Mouse (Mus musculus) urinary bladder, postnatal 25 days (tissue): ENCODE data around the gene Sec16a.
"Not testable (repeated sequence)": the region's sequence is repeated elsewhere in the genome, so short reads cannot be mapped to it uniquely, and the experiment has no call there.

Experiments used
- DNase-seq: peaks from one replicate; pipeline ENCODE4 v3.0.0; 2022; ENCODE audit warnings: low spot score

Sec16a gene

DNA sequence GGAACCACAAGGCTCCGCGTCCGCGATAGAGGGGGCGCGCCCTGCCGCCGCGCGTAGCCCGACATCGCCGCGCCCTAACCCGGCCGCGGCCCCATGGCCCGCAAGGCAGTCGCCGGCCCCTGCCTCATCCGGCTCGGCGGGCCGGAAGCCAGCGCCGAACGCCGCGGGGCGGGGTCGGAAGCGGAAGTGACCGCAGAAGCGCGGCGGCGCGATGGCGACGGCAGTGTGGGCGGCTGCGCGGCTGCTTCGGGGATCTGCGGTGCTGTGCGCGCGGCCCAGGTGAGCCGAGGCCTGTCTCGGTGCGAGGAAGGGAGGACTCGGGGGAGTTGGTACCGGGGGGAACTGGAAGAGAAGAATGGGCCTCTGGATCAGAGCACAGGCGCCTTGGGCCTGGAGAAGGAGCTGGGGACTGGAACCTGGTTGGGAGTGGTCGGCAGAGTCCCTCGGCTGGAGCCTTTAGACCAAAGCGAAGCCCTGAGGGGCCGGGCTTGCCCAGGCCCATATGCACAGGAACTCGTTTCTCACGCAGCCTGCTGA is 55.8 kb downstream of the Sec16a start, which contains the start of the genes Entr1 and Pmpca:
TSS of gene Entr1 (minus strand) at position 163 of the 537 bp plus-strand sequence.
TSS of gene Pmpca (plus strand) at position 186 of the 537 bp plus-strand sequence.
- peak; percentile 84 for DNase-seq

- DNase-seq: no peak
These were observed 56.3 kb downstream of the Sec16a start for GRCm38 (mm10) chr2:26388682-26389153.

DNA sequence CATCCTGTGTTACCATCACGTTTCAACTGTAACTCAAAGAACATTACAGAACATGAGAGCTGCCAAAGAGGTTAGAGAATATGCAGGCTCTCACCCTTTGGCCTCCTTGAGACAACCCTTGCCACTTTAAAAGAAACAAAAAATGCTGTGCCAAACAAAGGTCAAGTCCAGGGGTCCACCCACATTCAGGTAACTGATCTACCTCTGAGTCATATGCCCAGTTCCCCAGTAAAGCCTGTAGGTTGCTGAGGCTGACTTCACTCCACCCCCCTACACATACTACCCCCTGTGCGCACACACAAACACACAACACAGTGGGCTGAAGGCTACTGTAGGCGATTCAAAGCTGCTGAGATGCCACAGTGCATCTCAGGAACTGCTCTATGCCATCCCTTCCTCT is 57.3 kb downstream of the Sec16a start:
- DNase-seq: no peak

DNA sequence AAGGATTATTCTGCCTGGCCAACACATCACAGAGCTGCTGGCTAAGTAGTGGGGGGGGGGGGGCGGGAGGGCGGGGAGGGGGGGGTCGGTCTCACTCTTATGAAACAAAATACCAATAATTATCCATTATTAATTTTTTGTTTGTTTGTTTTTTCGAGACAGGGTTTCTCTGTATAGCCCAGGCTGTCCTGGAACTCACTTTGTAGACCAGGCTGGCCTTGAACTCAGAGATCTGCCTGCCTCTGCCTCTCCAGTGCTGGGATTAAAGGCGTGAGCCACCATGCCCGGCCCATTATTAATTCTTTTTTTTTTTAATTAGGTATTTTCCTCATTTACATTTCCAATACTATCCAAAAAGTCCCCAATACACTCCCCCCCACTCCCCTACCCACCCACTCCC is 64.1 kb downstream of the Sec16a start:
- not testable (repeated sequence) for DNase-seq

- DNase-seq: peak; percentile 75
These were observed 64.8 kb downstream of the Sec16a start, which contains the start of gene Snapc4 for GRCm38 (mm10) chr2:26380131-26380771. Gene Snapc4 (minus strand): TSS chr2:26380653.

DNA sequence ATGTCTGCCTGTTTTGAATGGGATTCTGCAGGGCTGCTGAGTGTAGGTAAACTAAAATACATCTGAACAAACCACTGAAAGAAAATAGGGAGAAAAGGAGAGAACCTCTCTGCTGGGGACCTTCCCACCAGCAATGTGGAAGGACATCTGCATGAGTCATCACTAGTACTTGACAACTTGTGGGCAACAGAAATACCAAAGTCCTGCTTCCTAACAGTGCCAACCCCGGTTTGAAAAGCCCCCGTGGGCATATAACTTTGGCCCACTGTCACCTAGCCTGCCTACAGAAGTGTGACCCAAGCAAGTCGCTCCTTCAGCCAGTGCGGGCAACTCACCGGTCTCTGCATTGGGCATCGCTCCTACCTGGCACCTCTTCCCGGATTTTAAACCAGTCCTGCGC is 72.6 kb downstream of the Sec16a start:
- no peak for DNase-seq

DNA sequence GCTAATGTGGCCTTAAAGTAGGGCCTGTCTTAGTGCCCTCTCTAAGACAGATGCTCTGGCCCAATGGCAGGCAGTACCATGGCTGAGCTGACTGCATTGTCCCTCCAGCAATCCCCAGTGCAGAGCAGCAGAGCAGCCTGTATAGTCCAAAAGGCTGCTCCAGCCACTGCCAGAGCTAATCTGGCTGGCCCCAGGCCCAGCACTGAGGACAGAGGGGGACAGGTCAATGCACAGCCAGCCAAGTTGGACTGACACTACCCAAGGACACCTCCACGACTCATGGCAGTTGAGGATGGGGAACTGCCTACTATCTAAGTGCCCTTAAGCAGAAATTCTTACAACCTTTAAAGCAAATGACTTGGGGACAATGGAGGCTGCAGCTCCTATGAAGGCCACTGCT is 76.4 kb downstream of the Sec16a start:
- no peak for DNase-seq

GRCm38 (mm10) chr2:26367911-26368310 is 77.1 kb downstream of the Sec16a start:
- DNase-seq: no peak

DNA sequence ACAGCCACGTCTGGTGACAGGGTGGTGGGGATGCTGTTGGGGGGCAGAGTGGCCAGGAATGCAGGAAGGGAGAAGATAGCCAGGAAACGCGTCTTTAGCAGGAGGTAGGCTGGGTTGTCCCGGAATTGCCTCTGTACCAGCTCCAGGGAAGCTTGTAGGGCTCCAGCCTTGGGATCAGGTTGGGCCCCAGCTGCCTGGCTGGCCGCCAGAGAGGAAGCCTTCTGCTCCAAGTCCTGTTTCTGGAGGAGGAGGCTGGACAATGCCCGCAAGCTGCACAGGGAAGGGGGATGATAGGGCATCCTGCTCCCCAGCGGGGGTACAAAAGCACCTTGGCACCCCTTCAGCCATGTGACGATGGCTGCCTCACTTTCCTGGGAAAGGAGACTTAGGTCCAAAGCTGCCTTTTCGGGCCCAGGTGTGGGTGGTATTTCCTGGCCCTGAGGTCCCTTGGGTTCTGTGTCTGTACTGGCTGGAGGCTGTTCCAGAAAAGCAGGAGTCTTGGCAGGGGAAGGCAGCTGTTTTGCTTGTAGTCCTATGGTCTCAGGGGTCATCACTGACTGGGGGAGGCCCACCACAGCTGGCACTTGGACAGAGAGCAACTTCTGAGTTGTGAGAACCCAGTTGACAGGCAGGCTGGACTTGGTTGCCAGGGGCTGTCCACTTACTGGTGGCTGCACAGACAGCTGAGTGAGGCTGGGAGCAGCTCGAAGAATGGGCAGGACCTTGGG is 80.1 kb downstream of the Sec16a start:
- no peak for DNase-seq

DNA sequence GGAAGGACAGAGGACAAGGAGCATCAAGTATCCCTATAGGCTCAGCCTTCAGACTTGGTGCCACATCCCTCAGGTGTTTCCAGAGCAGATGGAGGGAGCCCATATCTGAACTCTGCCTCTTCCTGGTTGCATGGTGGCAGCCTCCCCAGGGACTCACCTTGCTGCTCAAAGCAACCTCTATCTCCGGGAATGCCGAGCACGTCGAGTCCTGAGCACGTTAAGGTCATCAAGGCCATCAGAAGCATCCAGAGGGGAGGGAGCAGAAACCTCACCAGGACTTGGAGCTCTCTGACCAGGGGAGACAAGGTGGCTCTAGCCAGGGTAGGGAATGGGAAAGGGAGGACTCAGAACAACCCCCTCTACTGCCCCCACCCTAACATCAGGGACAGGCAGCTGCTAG is 81.5 kb downstream of the Sec16a start:
- no peak for DNase-seq

DNA sequence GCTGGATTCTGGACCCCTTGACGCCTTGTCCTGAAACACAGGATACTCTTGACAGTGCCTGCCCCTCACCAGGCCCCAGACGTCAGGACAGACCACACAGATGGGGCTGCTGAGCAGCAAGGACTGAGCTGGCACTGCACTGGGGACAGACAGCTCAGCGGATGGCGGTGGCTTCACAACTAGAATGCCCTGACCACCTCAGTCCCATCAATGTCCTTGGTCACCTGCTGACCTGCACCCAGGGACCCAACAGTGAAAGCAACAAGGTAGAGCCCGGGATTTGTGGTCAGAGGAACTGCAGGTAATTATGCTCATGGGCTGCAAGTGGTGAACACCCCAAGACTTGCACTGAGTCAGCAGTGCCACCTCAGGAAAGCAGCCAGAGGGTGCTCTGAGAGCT is 82.0 kb downstream of the Sec16a start:
- DNase-seq: no peak

DNA sequence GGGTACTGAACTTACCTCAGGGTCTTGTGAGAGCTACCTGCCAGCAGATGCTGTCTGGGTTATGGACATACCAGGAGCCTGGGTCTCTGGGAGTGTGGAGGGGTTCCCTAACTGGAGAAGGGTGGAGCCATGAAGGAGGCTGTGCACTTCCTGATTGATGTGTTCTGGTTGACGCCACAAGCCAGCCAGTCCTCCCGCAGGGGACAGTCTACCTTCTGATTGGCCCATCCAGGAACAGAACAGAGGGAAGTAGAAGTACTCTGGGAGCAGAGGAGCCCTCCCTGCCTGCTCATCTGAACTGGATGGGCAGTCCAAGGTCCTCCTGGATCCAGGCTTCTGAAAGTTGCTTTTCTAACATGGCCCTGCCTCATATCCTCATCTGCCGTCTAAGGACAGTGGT is 84.2 kb downstream of the Sec16a start, which contains the start of gene Card9:
TSS of gene Card9 (minus strand) at position 147 of the 400 bp plus-strand sequence.
- no peak for DNase-seq

- DNase-seq: no peak
These were observed 85.0 kb downstream of the Sec16a start for GRCm38 (mm10) chr2:26359983-26360382.
